Mouse (Mus musculus) heart, embryonic 16.5 days (tissue): ENCODE results near the gene Ptpn3. TPM values are rescaled to one million over a fixed set of nuclear protein-coding genes. Genes with fewer than 3 reads are reported as not detected.
A peak's percentile ranks its signal among the peaks of the same experiment; 100 is the strongest.

Experiments
- ATAC-seq: fragments of 200-750 bp; cut with Nextera tagmentation; replicated peaks from 2 replicates; pipeline ENCODE4 v1.8.0; 2017; ENCODE audit warnings: moderate number of reproducible peaks; ENCODE audit not compliant: insufficient read depth, low FRiP score; ENCODE audit errors: extremely low read depth
- H3K27ac ChIP-seq: fragments of 300-500 bp; sonication (generic); 2 replicates; pipeline ENCODE4 v1.5.1; 2014; ENCODE audit warnings: mild to moderate bottlenecking, low read length, control low read depth, moderate library complexity
- H3K27me3 ChIP-seq: fragments of 300-500 bp; sonication (generic); 2 replicates; pipeline ENCODE4 v1.6.1; 2014; ENCODE audit warnings: low read length, mixed read lengths; ENCODE audit not compliant: control insufficient read depth, insufficient read depth
- H3K36me3 ChIP-seq: fragments of 300-500 bp; sonication (generic); 2 replicates; pipeline ENCODE4 v1.6.1; 2014; ENCODE audit not compliant: control insufficient read depth, insufficient read depth
- H3K4me1 ChIP-seq: fragments of 300-500 bp; sonication (generic); 2 replicates; pipeline ENCODE4 v1.6.1; 2014; ENCODE audit warnings: low read length, mixed read lengths; ENCODE audit not compliant: control insufficient read depth, insufficient read depth
- H3K4me2 ChIP-seq: fragments of 300-500 bp; sonication (generic); 2 replicates; pipeline ENCODE4 v1.6.1; 2014; ENCODE audit warnings: low read depth, mild to moderate bottlenecking, control low read depth, low read length
- H3K4me3 ChIP-seq: fragments of 300-500 bp; sonication (generic); 2 replicates; pipeline ENCODE4 v1.5.1; 2014; ENCODE audit warnings: mild to moderate bottlenecking, control low read depth, low read length
- H3K9ac ChIP-seq: fragments of 300-500 bp; sonication (generic); 2 replicates; pipeline ENCODE4 v1.6.1; 2014; ENCODE audit warnings: low read length, control low read depth
- H3K9me3 ChIP-seq: fragments of 300-500 bp; sonication (generic); replicated peaks from 2 replicates; pipeline ENCODE4 v1.6.1; 2016; ENCODE audit warnings: low read length; ENCODE audit not compliant: control insufficient read depth
- WGBS: fragments of 180-500 bp; shearing (Covaris S2); extraction: QIAGEN DNeasy Blood & Tissue Kit; methylation state at CpG from one replicate; pipeline ENCODE4 v1.1.7; 2014; 5-methylcytosine and 5-hydroxymethylcytosine counted together
- polyA plus RNA-seq: library from polyadenylated mRNA; unstranded; fragments of >200 nt; fragmentation: Nextera tagmentation; extraction: Ambion mirVana; gene quantifications from 2 replicates; pipeline ENCODE4 v1.2.1, GENCODE M21; 2015

Gene Ptpn3
- polyA plus RNA-seq, 1 experiment from 2014 or later: 2.3 TPM

GRCm38 (mm10) chr4:57153068-57153835 lies 148.4 kb downstream of the Ptpn3 start:
- H3K4me3 ChIP-seq: peak overlapping the region; percentile 13; the same call in 1 of the 2 replicates
- H3K36me3 ChIP-seq: no peaks in the 10 kb centered on the region
- H3K9ac ChIP-seq: peak overlapping the region; percentile 50
- H3K4me1 ChIP-seq: peaks cover 8% of the 10 kb centered on the region; the same call in 1 of the 2 replicates
- ATAC-seq: peak; percentile 41; the same call in 1 of the 2 replicates
- peak overlapping the region; percentile 3; the same call in 1 of the 2 replicates for H3K27ac ChIP-seq
- peak overlapping the region; percentile 54 for H3K4me2 ChIP-seq
- H3K9me3 ChIP-seq: no peaks in the 10 kb centered on the region
- H3K27me3 ChIP-seq: no peaks in the 10 kb centered on the region
- WGBS: 11% methylated on average over 9 of the region's 9 CpGs

GRCm38 (mm10) chr4:57148182-57148581 lies 153.5 kb downstream of the Ptpn3 start:
- Histone ChIP-seq H3K9ac (no peak overlapping the region), H3K4me2 (no peak overlapping the region), H3K27me3 (peaks cover 7% of the 10 kb centered on the region), H3K36me3 (no peaks in the 10 kb centered on the region), H3K9me3 (no peaks in the 10 kb centered on the region), H3K4me1 (peaks cover 1% of the 10 kb centered on the region; the same call in 1 of the 2 replicates), H3K27ac (no peak overlapping the region), H3K4me3 (no peak overlapping the region)
- 45% methylated on average over 3 of the region's 3 CpGs for WGBS
- ATAC-seq: no peak

GRCm38 (mm10) chr4:57143026-57143937 lies 158.4 kb downstream of the Ptpn3 start, which contains the start of gene Epb41l4b:
Gene Epb41l4b, minus strand, starts transcription at chr4:57143437.
- Histone ChIP-seq H3K27me3 (peaks cover 36% of the 10 kb centered on the region), H3K4me1 (peaks cover 11% of the 10 kb centered on the region), H3K9me3 (no peaks in the 10 kb centered on the region), H3K9ac (peak within 1 kb of the TSS; percentile 73), H3K4me2 (peak within 1 kb of the TSS; percentile 97), H3K36me3 (no peaks in the 10 kb centered on the region), H3K27ac (no peak within 1 kb of the TSS), H3K4me3 (peak within 1 kb of the TSS; percentile 71)
- peak; percentile 85 for ATAC-seq
- WGBS: under 1% methylated on average over 106 of the region's 142 CpGs

GRCm38 (mm10) chr4:57142374-57143025 lies 159.1 kb downstream of the Ptpn3 start:
- peak overlapping the region; percentile 97 for H3K4me2 ChIP-seq
- peaks cover 11% of the 10 kb centered on the region for H3K4me1 ChIP-seq
- no peak for ATAC-seq
- H3K4me3 ChIP-seq: peak overlapping the region; percentile 71
- H3K27ac ChIP-seq: no peak overlapping the region
- peaks cover 36% of the 10 kb centered on the region for H3K27me3 ChIP-seq
- WGBS: 3% methylated on average over 35 of the region's 43 CpGs
- H3K9ac ChIP-seq: peak overlapping the region; percentile 73
- H3K36me3 ChIP-seq: no peaks in the 10 kb centered on the region
- no peaks in the 10 kb centered on the region for H3K9me3 ChIP-seq

GRCm38 (mm10) chr4:57141908-57142361 lies 159.7 kb downstream of the Ptpn3 start:
- Histone ChIP-seq H3K36me3 (no peaks in the 10 kb centered on the region), H3K4me3 (peak overlapping the region; percentile 71), H3K9ac (no peak overlapping the region), H3K9me3 (no peaks in the 10 kb centered on the region), H3K4me1 (peaks cover 11% of the 10 kb centered on the region), H3K4me2 (peak overlapping the region; percentile 97), H3K27ac (no peak overlapping the region), H3K27me3 (peaks cover 36% of the 10 kb centered on the region)
- no peak for ATAC-seq
- 9% methylated on average over 26 of the region's 26 CpGs for WGBS

- H3K4me3 ChIP-seq: peak overlapping the region; percentile 71
- H3K9ac ChIP-seq: no peak overlapping the region
- ATAC-seq: no peak
- no peaks in the 10 kb centered on the region for H3K36me3 ChIP-seq
- no peak overlapping the region for H3K27ac ChIP-seq
- H3K4me2 ChIP-seq: peak overlapping the region; percentile 97
- 46% methylated on average over 15 of the region's 15 CpGs for WGBS
- H3K27me3 ChIP-seq: peaks cover 36% of the 10 kb centered on the region
- H3K4me1 ChIP-seq: peaks cover 11% of the 10 kb centered on the region
- H3K9me3 ChIP-seq: no peaks in the 10 kb centered on the region
Measured at GRCm38 (mm10) chr4:57140992-57141717, 160.5 kb downstream of the Ptpn3 start.
